Mouse (Mus musculus): ENCODE results near the gene Dio1.

GRCm38 (mm10) chr4:107292273-107292662, 14.7 kb downstream of the Dio1 start:
- TF ChIP-seq GATA1 (IDR thresholded peaks at IDR 0.05; ENCODE audit: borderline replicate concordance, low read length) (no peak), POLR2AphosphoS5 (IDR thresholded peaks at IDR 0.05; ENCODE audit: insufficient replicate concordance, low read depth, low read length) (no peak), CTCF (IDR thresholded peaks at IDR 0.05; ENCODE audit: low read depth, low read length) (no peak), GATA2 (IDR thresholded peaks at IDR 0.05; ENCODE audit: borderline replicate concordance, low read depth, low read length) (no peak), TAL1 (conservative IDR thresholded peaks at IDR 0.05; ENCODE audit: low read depth, low read length) (no peak)

All from G1E (cell line).